ENCODE assay signal across 23 mouse cellular contexts in the genomic region with DNA sequence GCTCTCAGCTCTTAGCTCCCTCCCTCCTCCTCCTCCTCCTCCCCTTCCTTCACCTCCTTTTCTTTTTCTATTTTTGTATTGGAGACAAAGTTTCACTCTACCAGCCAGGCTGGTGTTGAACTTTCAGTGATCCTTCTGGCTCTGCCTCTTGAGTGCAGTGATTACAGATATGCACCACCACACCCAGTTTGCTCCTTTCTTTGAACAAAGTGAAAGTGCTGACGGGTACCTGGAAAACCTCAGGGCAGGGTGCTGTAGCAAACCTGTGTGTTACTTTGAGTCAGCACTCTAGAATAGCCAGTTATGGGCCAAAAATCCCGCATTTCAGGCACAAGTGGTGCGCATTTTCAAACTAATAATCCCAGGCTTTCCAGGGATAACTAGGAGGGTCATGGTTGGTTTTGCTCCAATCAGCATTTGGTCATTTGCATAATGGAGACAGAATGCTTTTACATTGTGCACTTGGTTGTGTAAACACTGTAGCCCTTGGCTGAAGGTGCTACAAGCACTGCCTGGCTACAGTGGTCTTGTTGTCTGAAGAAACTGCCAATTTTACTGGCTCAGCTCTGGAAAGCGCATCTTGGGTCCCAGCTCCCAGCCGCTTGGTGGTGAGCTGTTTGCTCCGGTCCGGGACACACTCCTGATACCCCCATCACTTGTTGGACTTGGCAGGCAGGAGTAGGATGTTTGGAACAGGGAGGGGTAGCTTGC. TPM values are rescaled to one million over a fixed set of nuclear protein-coding genes. Genes with fewer than 3 reads are reported as not detected.
DNase-seq lines count a peak whose midpoint lies in the region; ATAC-seq and TF ChIP-seq lines count a peak whose summit lies in the region.
"Had no signal": no experiment of that assay in that cellular context is flagged by ENCODE, and none has a peak within 500 bp of the region (broad histone marks: within the 10 kb centered on the region; RNA-seq: fewer than 3 reads in every experiment).

No protein-coding gene starts in this region.

- in situ Hi-C loops in CH12.LX (cut with MboI; ENCODE audit: low pct_ligation_motif_present, low pct_unique_long_range_greater_than_20kb, low sequenced_read_pairs), result no loop called here

- no peaks in the 10 kb centered on the region for H3K36me3 ChIP-seq in lung, embryonic 15.5 days
- no peaks in the 10 kb centered on the region for H3K36me3 ChIP-seq in CH12.LX (replicated peaks in 1 of 2; ENCODE audit: control insufficient read depth in 1 of 2, insufficient read depth in 1 of 2, low read length in 1 of 2)
- H3K36me3 ChIP-seq in forebrain, postnatal 0 days (ENCODE audit: insufficient read depth), result no peaks in the 10 kb centered on the region
- H3K36me3 ChIP-seq: embryonic facial prominence, embryonic 12.5 days; heart, embryonic 15.5 days; hindbrain, embryonic 15.5 days; limb, embryonic 15.5 days; midbrain, embryonic 12.5 days had no signal

- TF ChIP-seq POLR2A in CH12.LX (IDR thresholded peaks at IDR 0.05; ENCODE audit: low read depth, low read length), result no peak
- TF ChIP-seq POLR2A in brain, embryonic 14.5 days (IDR thresholded peaks at IDR 0.05; ENCODE audit: borderline replicate concordance, extremely low read depth, insufficient read depth, insufficient read length, poor library complexity, severe bottlenecking), result no peak

- H3K4me2 ChIP-seq in lung, embryonic 15.5 days, result no peak overlapping the region
- peak overlapping the region; percentile 43 for H3K4me2 ChIP-seq in CH12.LX (ENCODE audit: insufficient read depth, low read depth, poor library complexity, severe bottlenecking)
- H3K4me2 ChIP-seq in forebrain, postnatal 0 days (ENCODE audit: low read depth), result no peak overlapping the region
- H3K4me2 ChIP-seq: embryonic facial prominence, embryonic 12.5 days; heart, embryonic 15.5 days; hindbrain, embryonic 15.5 days; limb, embryonic 15.5 days; midbrain, embryonic 12.5 days had no signal

- no peak for TF ChIP-seq EP300 in CH12.LX (IDR thresholded peaks at IDR 0.05; ENCODE audit: low read length)

- H3K9ac ChIP-seq in lung, embryonic 15.5 days, result no peak overlapping the region
- H3K9ac ChIP-seq in CH12.LX (ENCODE audit: insufficient read depth, low read depth), result no peak overlapping the region
- no peak overlapping the region for H3K9ac ChIP-seq in forebrain, postnatal 0 days
- H3K9ac ChIP-seq: embryonic facial prominence, embryonic 12.5 days; heart, embryonic 15.5 days; hindbrain, embryonic 15.5 days; limb, embryonic 15.5 days; liver, embryonic 14.5 days; midbrain, embryonic 12.5 days had no signal

- TF ChIP-seq RAD21 in CH12.LX (IDR thresholded peaks at IDR 0.05; ENCODE audit: low read depth, low read length), result no peak

- ATAC-seq in lung, embryonic 15.5 days (ENCODE audit: borderline replicate concordance, extremely low read depth, low FRiP score, low TSS enrichment), result peak; percentile 37; the same call in 1 of the 2 replicates
- peak; percentile 3; the same call in 1 of the 2 replicates for ATAC-seq in forebrain, postnatal 0 days
- ATAC-seq: activated CD4-positive, CD25-positive, alpha-beta regulatory T cell, adult 4 months; intestine, postnatal 0 days had no signal

- no peaks in the 10 kb centered on the region for H3K27me3 ChIP-seq in lung, embryonic 15.5 days
- H3K27me3 ChIP-seq in CH12.LX (replicated peaks), result peaks cover 93% of the 10 kb centered on the region
- H3K27me3 ChIP-seq in forebrain, postnatal 0 days (ENCODE audit: insufficient read depth, low read length), result no peaks in the 10 kb centered on the region
- H3K27me3 ChIP-seq: hindbrain, embryonic 15.5 days; midbrain, embryonic 12.5 days had no signal

- no peak overlapping the region for H3K27ac ChIP-seq in lung, embryonic 15.5 days
- no peak overlapping the region for H3K27ac ChIP-seq in CH12.LX (ENCODE audit: insufficient read depth, low read depth)
- H3K27ac ChIP-seq in forebrain, postnatal 0 days (ENCODE audit: low read depth, low read length), result no peak overlapping the region
- H3K27ac ChIP-seq: embryonic facial prominence, embryonic 12.5 days; heart, embryonic 15.5 days; hindbrain, embryonic 15.5 days; layer of hippocampus, adult 2 months; limb, embryonic 15.5 days; liver, embryonic 14.5 days; midbrain, embryonic 12.5 days had no signal

- no peaks in the 10 kb centered on the region for H3K9me3 ChIP-seq in lung, embryonic 15.5 days
- H3K9me3 ChIP-seq in CH12.LX (replicated peaks; ENCODE audit: low read length), result peaks cover 5% of the 10 kb centered on the region
- H3K9me3 ChIP-seq in forebrain, postnatal 0 days (ENCODE audit: low read length), result no peaks in the 10 kb centered on the region
- H3K9me3 ChIP-seq: embryonic facial prominence, embryonic 12.5 days; heart, embryonic 15.5 days; hindbrain, embryonic 15.5 days; limb, embryonic 15.5 days; midbrain, embryonic 12.5 days had no signal

- peaks cover 24% of the 10 kb centered on the region for H3K4me1 ChIP-seq in lung, embryonic 15.5 days
- 0 out of 4 replicates have a peak, but pooled peaks cover 0 to 6% of the 10 kb centered on the region in 2 experiments for H3K4me1 ChIP-seq in CH12.LX (ENCODE audit: control insufficient read depth in 1 of 2, insufficient read depth in 2 of 2)
- H3K4me1 ChIP-seq in forebrain, postnatal 0 days (ENCODE audit: insufficient read depth), result 0 out of 2 replicates have a peak, but pooled peaks cover 11% of the 10 kb centered on the region
- H3K4me1 ChIP-seq: limb, embryonic 15.5 days had no signal

- no peaks in the 10 kb centered on the region for H3K79me2 ChIP-seq in CH12.LX (replicated peaks; ENCODE audit: control insufficient read depth, extremely low read depth, insufficient read depth, poor library complexity, severe bottlenecking)

- 33% methylated on average over 7 of the region's 7 CpGs for WGBS in lung, embryonic 15.5 days
- 49% methylated on average over 7 of the region's 7 CpGs for WGBS in forebrain, postnatal 0 days

- dilution Hi-C loops in CH12.LX (cut with MboI; ENCODE audit: extremely low pct_ligation_motif_present, extremely low pct_unique_long_range_greater_than_20kb, low sequenced_read_pairs), result no loop called here

- no peak for DNase-seq in lung, adult 18-20 months
- no peak for DNase-seq in CH12.LX (ENCODE audit: extremely low read depth)
- DNase-seq in brain, embryonic 14.5 days (ENCODE audit: low read depth), result peak; percentile 83
- peak; percentile 26 for DNase-seq in forebrain, postnatal 0 days
- no peak for DNase-seq in left cerebral cortex, adult 18-20 months (ENCODE audit: low spot score in 2 of 2)
- DNase-seq in cerebellum, adult 9-11 months, result no peak
- DNase-seq: adrenal gland, adult 8-10 months; cerebellum, adult 18-20 months; cerebellum, postnatal 25 days; heart, postnatal 4 days; kidney, postnatal 25 days; right cerebral cortex, postnatal 25 days; spleen, adult 18-20 months had no signal

- TF ChIP-seq CTCF in CH12.LX (conservative IDR thresholded peaks at IDR 0.05 in 1 of 2, IDR thresholded peaks at IDR 0.05 in 1 of 2; ENCODE audit: low read depth in 2 of 2, low read length in 2 of 2), result no peak
- no peak for TF ChIP-seq CTCF in brain, embryonic 14.5 days (IDR thresholded peaks at IDR 0.05; ENCODE audit: borderline replicate concordance, extremely low read depth, insufficient read depth, insufficient read length)
- TF ChIP-seq CTCF in forebrain, postnatal 0 days (IDR thresholded peaks at IDR 0.05; ENCODE audit: low read depth), result no peak

- H3K4me3 ChIP-seq in lung, embryonic 15.5 days, result no peak overlapping the region
- no peak overlapping the region for H3K4me3 ChIP-seq in CH12.LX (replicated peaks in 1 of 3; ENCODE audit: low read depth in 2 of 3, low read length in 2 of 3, poor library complexity in 1 of 3)
- no peak overlapping the region for H3K4me3 ChIP-seq in forebrain, postnatal 0 days (ENCODE audit: low read depth, low read length)
- H3K4me3 ChIP-seq: embryonic facial prominence, embryonic 12.5 days; heart, embryonic 15.5 days; hindbrain, embryonic 15.5 days; layer of hippocampus, adult 2 months; limb, embryonic 15.5 days; midbrain, embryonic 12.5 days had no signal

TF ChIP-seq in CH12.LX, 34 proteins besides CTCF, POLR2A, EP300 and RAD21:
- TF ChIP-seq MAX (IDR thresholded peaks at IDR 0.05; ENCODE audit: low read length) (no peak), MAFK (IDR thresholded peaks at IDR 0.05; ENCODE audit: insufficient replicate concordance, low read length) (0 out of 2 replicates have a peak, but pooled peaks have one; percentile 14), ZMIZ1 (IDR thresholded peaks at IDR 0.05; ENCODE audit: low read depth, low read length) (no peak), IRF4 (IDR thresholded peaks at IDR 0.05; ENCODE audit: low read depth, low read length) (peak; percentile 55; the same call in 1 of the 2 replicates), RCOR1 (conservative IDR thresholded peaks at IDR 0.05; ENCODE audit: low read depth, low read length) (no peak), TBP (conservative IDR thresholded peaks at IDR 0.05; ENCODE audit: low read depth, low read length) (no peak), USF2 (conservative IDR thresholded peaks at IDR 0.05; ENCODE audit: low read depth, low read length) (no peak), CHD1 (IDR thresholded peaks at IDR 0.05; ENCODE audit: low read depth, low read length) (no peak), ETS1 (conservative IDR thresholded peaks at IDR 0.05; ENCODE audit: low read depth, low read length) (no peak), UBTF (IDR thresholded peaks at IDR 0.05; ENCODE audit: low read depth, low read length) (no peak)

RNA-seq across cellular contexts. Expression of gene Prdm11, which starts 43.6 kb away (rescaled TPM):
- 6.5 and 7.2 TPM in 2 replicates for polyA plus RNA-seq in lung, embryonic 15.5 days (2015; fragmentation: Nextera tagmentation; extraction: Ambion mirVana)
- total RNA-seq in CH12.LX (2012; rRNA removed) (1.3 and 1.8 TPM in 2 replicates), CH12.LX (2014; rRNA removed) (0.05 TPM in 1 of 2 replicates, not detected in the other)
- polyA plus RNA-seq in CH12.LX (2012; ENCODE audit: insufficient read length, low read depth), result 0.06 TPM in 1 of 2 replicates, not detected in the other
- polyA plus RNA-seq in brain, embryonic 14.5 days (2012; rRNA removed), result 6.9 and 11.8 TPM in 2 replicates
- total RNA-seq in forebrain, postnatal 0 days (2014; rRNA removed), result 7.8 and 7.9 TPM in 2 replicates
- 1.5 and 1.9 TPM in 2 replicates for polyA plus RNA-seq in forebrain, postnatal 0 days (2015; fragmentation: Nextera tagmentation; extraction: Ambion mirVana)
- 10 to 100 TPM; 21.1 to 22.5 TPM for total RNA-seq in left cerebral cortex, adult 18-20 months (2021)

Comparison
In these comparisons a context has a peak if more than half of its experiments do, and no peak if none do; other contexts are left out.
1. DNase-seq: peak in brain, embryonic 14.5 days (single experiment) and forebrain, postnatal 0 days (single experiment); none in lung, adult 18-20 months (0 of 2), CH12.LX (single experiment), left cerebral cortex, adult 18-20 months (0 of 2) and cerebellum, adult 9-11 months (single experiment).